Mouse (Mus musculus) stomach, embryonic 14.5 days (tissue): ENCODE measurements around the gene Phf1. TPM values are rescaled to one million over a fixed set of nuclear protein-coding genes. Genes with fewer than 3 reads are reported as not detected.

Experiments
- ATAC-seq: fragments of 200-750 bp; cut with Nextera tagmentation; 2 replicates; pipeline ENCODE4 v1.8.0; 2017; ENCODE audit warnings: low read depth, moderate TSS enrichment; ENCODE audit not compliant: insufficient number of reproducible peaks, insufficient read depth, low FRiP score
- H3K27ac ChIP-seq: fragments of 300-500 bp; sonication (generic); 2 replicates; pipeline ENCODE4 v1.5.1; 2014; ENCODE audit warnings: mild to moderate bottlenecking, low read length, moderate library complexity, mixed read lengths
- H3K27me3 ChIP-seq: fragments of 300-500 bp; sonication (generic); 2 replicates; pipeline ENCODE4 v1.6.1; 2014; ENCODE audit warnings: low read length, control low read depth, mixed read lengths; ENCODE audit not compliant: control insufficient read depth, insufficient read depth
- H3K36me3 ChIP-seq: fragments of 300-500 bp; sonication (generic); 2 replicates; pipeline ENCODE4 v1.6.1; 2014; ENCODE audit warnings: mild to moderate bottlenecking, control low read depth, low read length, moderate library complexity, mixed read lengths; ENCODE audit not compliant: control insufficient read depth, insufficient read depth
- H3K4me1 ChIP-seq: fragments of 300-500 bp; sonication (generic); 2 replicates; pipeline ENCODE4 v1.6.1; 2014; ENCODE audit warnings: low read length, control low read depth, mixed read lengths; ENCODE audit not compliant: control insufficient read depth, insufficient read depth
- H3K4me2 ChIP-seq: fragments of 300-500 bp; sonication (generic); replicated peaks from 2 replicates; pipeline ENCODE4 v1.6.1; 2014; ENCODE audit warnings: low read depth, low read length, control low read depth
- H3K4me3 ChIP-seq: fragments of 300-500 bp; sonication (generic); 2 replicates; pipeline ENCODE4 v1.5.1; 2014; ENCODE audit warnings: low read depth, low read length, control low read depth
- H3K9ac ChIP-seq: fragments of 300-500 bp; sonication (generic); replicated peaks from 2 replicates; pipeline ENCODE4 v1.6.1; 2014; ENCODE audit warnings: low read depth, mild to moderate bottlenecking, control low read depth, low read length, moderate library complexity, mixed read lengths
- H3K9me3 ChIP-seq: fragments of 300-500 bp; sonication (generic); 2 replicates; pipeline ENCODE4 v1.6.1; 2016; ENCODE audit warnings: low read depth, low read length, control low read depth; ENCODE audit not compliant: control insufficient read depth
- WGBS: fragments of 180-500 bp; shearing (Covaris S2); extraction: QIAGEN DNeasy Blood & Tissue Kit; methylation state at CpG from one replicate; pipeline ENCODE4 v1.1.7; 2014; 5-methylcytosine and 5-hydroxymethylcytosine counted together
- polyA plus RNA-seq: library from polyadenylated mRNA; unstranded; fragments of >200 nt; fragmentation: Nextera tagmentation; extraction: Ambion mirVana; gene quantifications from 2 replicates; pipeline ENCODE4 v1.2.1, GENCODE M21; 2014

Phf1 gene
- polyA plus RNA-seq = 8.9 and 9.9 TPM in 2 replicates

DNA sequence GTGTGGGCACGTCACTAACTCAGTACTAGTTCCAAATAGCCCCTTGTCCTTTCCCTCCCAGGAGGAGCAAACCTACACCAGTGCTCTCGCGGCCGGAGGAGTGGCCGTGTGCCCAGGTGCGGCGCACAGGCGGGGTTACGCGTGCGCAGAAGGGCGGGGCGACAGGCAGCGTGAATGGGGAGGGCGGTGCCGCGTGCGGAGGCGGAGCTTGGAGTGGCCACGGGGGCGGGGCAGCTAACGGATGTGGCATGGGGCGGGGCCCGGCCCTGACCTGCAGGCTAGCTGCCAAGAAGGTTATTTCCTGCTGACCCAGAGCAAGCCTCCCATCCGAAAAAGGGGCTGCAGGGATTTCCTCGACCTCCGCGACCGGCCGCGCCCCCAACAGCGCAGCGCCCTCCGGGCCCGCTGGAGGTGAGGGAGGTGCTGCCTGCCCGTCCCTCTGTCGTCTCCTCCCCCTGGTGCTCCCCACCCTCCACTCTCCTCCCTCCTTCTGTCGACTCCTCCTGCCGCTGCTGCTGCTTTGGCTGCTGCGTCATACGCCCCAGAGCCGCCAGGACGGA, at the start of gene Phf1:
Gene Phf1, plus strand, starts transcription at position 214 of the 560 bp plus-strand sequence.
- peak; percentile 90 for ATAC-seq
- under 1% methylated on average over 42 of the region's 43 CpGs for WGBS
- H3K4me1 ChIP-seq = peaks cover 17% of the 10 kb centered on the region
- no peaks in the 10 kb centered on the region for H3K27me3 ChIP-seq
- peaks cover 26% of the 10 kb centered on the region for H3K36me3 ChIP-seq
- peak within 1 kb of the TSS; percentile 66 for H3K27ac ChIP-seq
- H3K4me2 ChIP-seq = peak within 1 kb of the TSS; percentile 74
- H3K4me3 ChIP-seq = peak within 1 kb of the TSS; percentile 53
- no peaks in the 10 kb centered on the region for H3K9me3 ChIP-seq
- H3K9ac ChIP-seq = peak within 1 kb of the TSS; percentile 54; the same call in 1 of the 2 replicates

DNA sequence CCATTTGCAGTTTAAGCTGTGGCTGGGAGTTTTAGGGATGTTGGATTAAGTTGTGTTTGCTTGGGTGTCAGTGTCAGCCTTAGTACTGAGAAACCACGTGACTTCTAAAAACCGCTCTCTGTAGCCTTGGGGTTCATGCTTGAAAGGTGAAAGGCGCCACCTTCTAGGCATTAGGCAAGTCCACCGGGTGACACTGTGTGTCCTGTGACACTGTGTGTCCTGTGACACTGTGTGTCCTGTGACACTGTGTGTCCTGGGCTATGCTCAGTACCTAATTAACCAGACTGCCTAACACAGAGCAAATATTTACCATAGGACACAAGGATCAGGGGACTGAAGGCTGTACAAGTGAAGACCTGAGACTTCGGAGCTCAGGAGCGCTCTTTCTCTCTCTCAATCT, 49.3 kb upstream of the Phf1 start:
- Histone ChIP-seq H3K4me2 (no peak overlapping the region), H3K4me3 (no peak overlapping the region), H3K27ac (no peak overlapping the region), H3K27me3 (no peaks in the 10 kb centered on the region), H3K9ac (no peak overlapping the region), H3K9me3 (no peaks in the 10 kb centered on the region), H3K36me3 (no peaks in the 10 kb centered on the region), H3K4me1 (peaks cover 7% of the 10 kb centered on the region; the same call in 1 of the 2 replicates)
- ATAC-seq = no peak
- 75% methylated on average over 6 of the region's 6 CpGs for WGBS

DNA sequence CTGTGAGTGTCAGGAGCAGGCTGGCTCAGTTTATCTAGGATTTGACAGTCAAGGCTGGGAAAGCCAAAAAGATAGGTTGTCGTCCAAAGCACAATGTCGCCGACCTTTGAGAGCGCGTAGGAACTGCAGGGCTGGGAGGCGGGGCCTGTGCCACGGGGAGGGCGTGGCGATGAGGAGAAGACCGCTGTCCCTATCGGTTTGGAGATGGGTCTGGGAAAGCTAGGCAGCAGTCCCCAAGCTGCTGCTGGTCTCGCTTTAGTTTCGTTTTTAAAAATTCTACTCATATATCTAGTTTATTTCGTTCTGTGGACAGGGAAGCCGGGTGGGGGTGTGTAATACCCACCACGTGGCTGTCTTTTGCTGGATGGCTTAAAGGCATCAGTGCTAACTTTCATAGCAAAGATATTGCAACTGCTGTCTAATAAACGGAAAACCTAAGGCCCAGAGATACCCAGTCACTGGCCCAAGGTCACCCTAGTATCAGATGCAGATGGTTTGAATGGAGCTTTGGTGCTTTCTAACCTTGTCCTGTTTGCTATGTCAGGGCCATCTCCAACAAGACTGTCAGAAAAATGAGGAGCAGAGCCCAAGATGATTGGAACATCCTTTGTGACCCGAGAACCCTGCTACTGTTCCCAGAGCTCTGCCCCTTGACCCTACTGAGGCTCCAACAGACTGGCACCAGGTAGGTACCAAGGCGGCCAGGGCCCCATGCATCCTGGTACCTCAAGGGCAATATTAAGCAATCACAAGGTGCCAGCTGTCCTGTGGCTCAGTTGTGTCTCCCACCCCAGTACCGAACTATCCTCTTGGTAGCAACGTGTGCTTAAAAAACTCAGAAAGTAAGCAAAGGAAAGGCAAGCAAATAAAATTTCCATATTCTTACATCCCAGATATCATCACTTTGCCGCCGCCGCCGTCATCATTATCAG, 47.6 kb upstream of the Phf1 start:
- WGBS = 18% methylated on average over 25 of the region's 25 CpGs
- H3K27ac ChIP-seq = no peak overlapping the region

DNA sequence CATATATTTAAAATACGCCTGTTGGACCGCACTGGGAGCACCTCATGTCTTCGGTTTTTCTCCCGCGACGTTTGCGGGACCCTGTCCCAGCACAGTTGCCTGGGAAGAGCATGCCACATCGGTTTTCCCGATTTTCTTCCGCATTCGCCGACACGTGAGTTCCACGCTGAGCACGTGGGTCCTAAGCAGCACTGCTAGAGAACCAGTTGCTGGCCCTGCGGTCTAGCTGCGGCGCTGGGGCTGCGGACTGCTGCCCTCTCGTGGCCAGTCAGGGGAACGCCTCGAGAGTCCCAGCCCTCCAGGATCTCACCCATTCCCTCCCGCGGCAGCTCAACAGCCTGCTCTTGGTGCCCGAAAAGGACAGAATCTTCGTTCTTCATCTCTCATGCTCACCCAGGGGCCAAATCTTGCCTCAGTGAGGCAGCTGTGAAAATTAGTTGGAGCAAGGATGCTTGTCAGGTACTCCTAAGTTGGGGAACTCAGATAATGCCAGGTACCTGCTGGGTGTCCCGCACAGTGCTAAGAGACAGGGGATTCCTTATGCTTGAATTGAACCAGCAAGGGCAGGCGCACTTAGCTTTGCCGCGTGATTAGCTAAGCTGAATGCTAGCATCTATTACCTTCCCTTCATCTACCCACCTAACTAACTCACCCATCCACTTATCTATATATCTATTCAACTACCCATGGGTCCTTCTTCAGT, 46.7 kb upstream of the Phf1 start:
- Histone ChIP-seq H3K36me3 (no peaks in the 10 kb centered on the region), H3K9ac (no peak overlapping the region), H3K4me3 (peak overlapping the region; percentile 29), H3K27me3 (no peaks in the 10 kb centered on the region), H3K4me1 (peaks cover 7% of the 10 kb centered on the region; the same call in 1 of the 2 replicates), H3K4me2 (peak overlapping the region; percentile 45), H3K27ac (no peak overlapping the region), H3K9me3 (no peaks in the 10 kb centered on the region)
- ATAC-seq = peak; percentile 83
- WGBS = 10% methylated on average over 30 of the region's 30 CpGs

More for the DNA sequence above, 47.6 kb upstream of the Phf1 start:
- no peaks in the 10 kb centered on the region for H3K9me3 ChIP-seq
- H3K4me1 ChIP-seq = peaks cover 7% of the 10 kb centered on the region; the same call in 1 of the 2 replicates
- H3K27me3 ChIP-seq = no peaks in the 10 kb centered on the region
- no peak overlapping the region for H3K9ac ChIP-seq
- peak; percentile 35; the same call in 1 of the 2 replicates for ATAC-seq
- H3K4me3 ChIP-seq = peak overlapping the region; percentile 29
- H3K4me2 ChIP-seq = peak overlapping the region; percentile 45
- H3K36me3 ChIP-seq = no peaks in the 10 kb centered on the region

DNA sequence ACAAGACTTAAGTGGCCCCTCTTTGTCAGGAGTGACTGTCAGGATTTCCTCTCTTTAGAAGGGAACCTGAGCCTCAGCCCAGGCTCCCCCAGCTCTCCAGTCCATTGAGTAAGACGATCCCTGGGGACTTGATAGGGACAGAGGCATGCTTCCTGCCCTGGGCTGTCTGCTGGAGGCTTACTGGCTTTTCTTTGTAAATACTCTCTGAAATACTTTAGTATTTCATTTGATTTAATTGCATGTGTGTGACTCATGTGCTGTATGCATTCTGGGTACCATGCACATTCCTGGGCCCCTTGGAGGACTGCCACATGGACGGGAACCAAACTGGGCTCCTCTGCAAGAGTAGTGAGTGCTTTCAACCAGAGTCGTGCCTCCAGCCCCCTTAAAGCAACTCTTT, 44.9 kb upstream of the Phf1 start:
- Histone ChIP-seq H3K4me3 (no peak overlapping the region), H3K27me3 (no peaks in the 10 kb centered on the region), H3K27ac (no peak overlapping the region; the same call in 1 of the 2 replicates), H3K36me3 (no peaks in the 10 kb centered on the region), H3K4me2 (no peak overlapping the region), H3K9ac (no peak overlapping the region), H3K9me3 (no peaks in the 10 kb centered on the region), H3K4me1 (peaks cover 11% of the 10 kb centered on the region; the same call in 1 of the 2 replicates)
- ATAC-seq = no peak
- WGBS = 20% methylated on average over 3 of the region's 3 CpGs

DNA sequence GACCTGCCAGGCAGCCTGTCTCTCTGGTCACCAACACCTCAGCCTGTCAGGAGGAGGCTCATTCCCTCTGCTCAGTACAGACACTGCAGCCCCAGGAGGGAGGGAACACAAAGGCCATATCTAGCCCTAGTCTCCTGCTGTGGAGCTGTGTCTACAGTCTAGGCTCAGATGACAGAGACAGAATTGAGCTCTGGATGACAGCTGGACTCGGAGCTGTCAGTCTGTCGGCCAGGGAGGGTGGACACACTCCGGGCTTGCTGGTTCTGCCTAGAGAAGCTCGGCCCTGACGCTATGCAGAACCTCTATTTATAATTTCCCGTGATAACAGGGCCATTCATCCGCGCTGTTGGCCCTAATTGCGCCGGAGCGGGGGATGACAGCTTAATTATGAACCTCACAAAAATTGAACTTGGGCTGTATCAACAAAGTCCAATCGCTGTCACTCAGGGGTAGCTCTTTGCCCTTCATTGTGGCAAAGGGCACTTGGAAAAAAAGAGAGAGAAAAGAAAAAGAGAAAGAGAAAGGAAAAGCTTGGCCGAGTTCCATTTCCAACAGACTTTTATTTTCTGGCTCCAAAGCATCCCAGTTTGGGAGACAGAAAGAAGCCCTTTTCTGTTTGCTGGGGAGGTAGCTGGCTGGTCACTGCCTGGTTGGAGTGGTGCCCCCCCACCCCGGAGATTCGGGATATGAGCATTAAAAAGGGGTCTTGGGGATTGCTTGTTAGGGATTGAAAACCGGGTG, 40.0 kb upstream of the Phf1 start:
- Histone ChIP-seq H3K4me3 (no peak overlapping the region), H3K36me3 (no peaks in the 10 kb centered on the region), H3K9me3 (no peaks in the 10 kb centered on the region), H3K9ac (no peak overlapping the region), H3K4me1 (peaks cover 4% of the 10 kb centered on the region; the same call in 1 of the 2 replicates), H3K27me3 (no peaks in the 10 kb centered on the region), H3K27ac (peak overlapping the region; percentile 58; the same call in 1 of the 2 replicates), H3K4me2 (peak overlapping the region; percentile 26; the same call in 1 of the 2 replicates)
- 34% methylated on average over 16 of the region's 16 CpGs for WGBS
- ATAC-seq = peak; percentile 49; the same call in 1 of the 2 replicates

DNA sequence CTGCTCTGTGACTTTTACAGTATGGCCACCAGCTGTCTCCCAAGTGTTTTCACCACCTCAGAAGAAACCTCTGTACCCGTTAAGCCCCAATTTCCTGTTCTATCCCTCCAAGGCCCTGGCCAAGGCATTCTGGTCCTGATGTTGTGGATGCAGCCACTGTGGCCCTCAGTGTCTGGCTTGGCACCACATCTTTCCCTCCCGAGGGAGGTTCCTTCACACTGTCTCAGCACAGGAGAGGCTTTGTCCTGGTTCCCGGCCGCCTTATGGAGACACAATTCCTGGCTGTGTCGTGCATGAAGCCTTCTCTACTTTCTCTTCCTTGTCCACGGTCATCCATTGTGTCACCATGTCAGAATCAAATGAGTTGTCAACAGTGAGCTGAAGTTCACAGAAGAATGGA, 39.4 kb upstream of the Phf1 start:
- no peaks in the 10 kb centered on the region for H3K27me3 ChIP-seq
- H3K9me3 ChIP-seq = no peaks in the 10 kb centered on the region
- no peak overlapping the region; the same call in 1 of the 2 replicates for H3K4me2 ChIP-seq
- no peaks in the 10 kb centered on the region for H3K36me3 ChIP-seq
- H3K9ac ChIP-seq = no peak overlapping the region
- WGBS = 56% methylated on average over 6 of the region's 6 CpGs
- no peak for ATAC-seq
- H3K27ac ChIP-seq = peak overlapping the region; percentile 58; the same call in 1 of the 2 replicates
- no peak overlapping the region for H3K4me3 ChIP-seq
- H3K4me1 ChIP-seq = peaks cover 4% of the 10 kb centered on the region; the same call in 1 of the 2 replicates
